Mouse (Mus musculus): ENCODE data around the gene Pcnp. TPM values are rescaled to one million over a fixed set of nuclear protein-coding genes. Genes with fewer than 3 reads are reported as not detected.
"Not testable (repeated sequence)": the region's sequence is repeated elsewhere in the genome, so short reads cannot be mapped to it uniquely, and the experiment has no call there.

Pcnp gene
- polyA plus RNA-seq, 1 experiment from 2014 or later: 151 TPM

DNA sequence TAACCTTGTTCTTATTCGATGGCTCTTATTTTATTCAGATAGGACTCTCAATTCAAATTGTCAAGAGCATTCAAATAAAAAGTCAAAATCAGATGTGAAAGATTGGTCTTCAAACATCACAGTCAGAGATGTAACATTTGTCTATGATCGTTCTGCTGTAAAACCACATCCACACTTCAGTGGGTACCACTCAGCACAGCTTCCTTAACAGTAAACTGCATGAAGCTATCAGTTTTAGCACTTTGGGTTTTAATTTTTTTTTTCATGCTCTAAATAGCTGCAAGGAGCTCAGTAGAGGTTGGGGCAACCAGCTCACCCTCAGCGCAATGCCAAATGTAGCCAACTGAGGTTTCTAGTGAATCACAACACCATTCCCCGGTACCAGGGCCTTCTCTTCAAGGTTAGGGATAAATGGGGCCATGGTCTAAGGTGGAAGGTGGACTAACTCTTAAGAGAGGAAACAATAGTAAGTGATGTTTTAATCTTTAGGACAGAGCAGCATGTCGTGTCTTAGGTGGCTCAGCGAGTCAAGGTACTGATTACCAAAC, 39.1 kb upstream of the Pcnp start:
- Histone ChIP-seq H3K9ac (ENCODE audit: low read length) (no peak overlapping the region), H3K27ac (ENCODE audit: low read length) (no peak overlapping the region), H3K4me3 (ENCODE audit: low read length) (no peak overlapping the region), H3K4me2 (ENCODE audit: low read depth, low read length) (no peak overlapping the region), H3K9me3 (replicated peaks; ENCODE audit: control insufficient read depth, low read length) (no peaks in the 10 kb centered on the region), H3K36me3 (ENCODE audit: control insufficient read depth, insufficient read depth) (no peaks in the 10 kb centered on the region), H3K27me3 (ENCODE audit: control insufficient read depth, insufficient read depth, low read length) (no peaks in the 10 kb centered on the region), H3K4me1 (ENCODE audit: control insufficient read depth, insufficient read depth, low read length) (no peaks in the 10 kb centered on the region)
- WGBS: 82% methylated on average over 6 of the region's 6 CpGs
- ATAC-seq (replicated peaks; ENCODE audit: extremely low read depth, insufficient read depth, low FRiP score): no peak

GRCm38 (mm10) chr16:56066113-56066512, 36.6 kb upstream of the Pcnp start:
- 42% methylated on average over 8 of the region's 8 CpGs for WGBS
- no peak overlapping the region for H3K4me2 ChIP-seq (ENCODE audit: low read depth, low read length)
- H3K9me3 ChIP-seq (replicated peaks; ENCODE audit: control insufficient read depth, low read length): no peaks in the 10 kb centered on the region
- no peak for ATAC-seq (replicated peaks; ENCODE audit: extremely low read depth, insufficient read depth, low FRiP score)
- no peak overlapping the region for H3K27ac ChIP-seq (ENCODE audit: low read length)
- no peak overlapping the region for H3K9ac ChIP-seq (ENCODE audit: low read length)
- H3K4me3 ChIP-seq (ENCODE audit: low read length): no peak overlapping the region
- no peaks in the 10 kb centered on the region for H3K4me1 ChIP-seq (ENCODE audit: control insufficient read depth, insufficient read depth, low read length)
- H3K36me3 ChIP-seq (ENCODE audit: control insufficient read depth, insufficient read depth): no peaks in the 10 kb centered on the region
- H3K27me3 ChIP-seq (ENCODE audit: control insufficient read depth, insufficient read depth, low read length): no peaks in the 10 kb centered on the region

- ATAC-seq (replicated peaks; ENCODE audit: extremely low read depth, insufficient read depth, low FRiP score): peak; percentile 92
- Histone ChIP-seq H3K27ac (ENCODE audit: low read length) (0 out of 2 replicates have a peak overlapping the region, but pooled peaks have one; percentile 45), H3K36me3 (ENCODE audit: control insufficient read depth, insufficient read depth) (no peaks in the 10 kb centered on the region), H3K27me3 (ENCODE audit: control insufficient read depth, insufficient read depth, low read length) (no peaks in the 10 kb centered on the region), H3K4me2 (ENCODE audit: low read depth, low read length) (peak overlapping the region; percentile 74), H3K9me3 (replicated peaks; ENCODE audit: control insufficient read depth, low read length) (no peaks in the 10 kb centered on the region), H3K9ac (ENCODE audit: low read length) (peak overlapping the region; percentile 71), H3K4me3 (ENCODE audit: low read length) (peak overlapping the region; percentile 64), H3K4me1 (ENCODE audit: control insufficient read depth, insufficient read depth, low read length) (no peaks in the 10 kb centered on the region)
- 3% methylated on average over 20 of the region's 20 CpGs for WGBS
These were observed 34.9 kb upstream of the Pcnp start for GRCm38 (mm10) chr16:56064334-56064990.

DNA sequence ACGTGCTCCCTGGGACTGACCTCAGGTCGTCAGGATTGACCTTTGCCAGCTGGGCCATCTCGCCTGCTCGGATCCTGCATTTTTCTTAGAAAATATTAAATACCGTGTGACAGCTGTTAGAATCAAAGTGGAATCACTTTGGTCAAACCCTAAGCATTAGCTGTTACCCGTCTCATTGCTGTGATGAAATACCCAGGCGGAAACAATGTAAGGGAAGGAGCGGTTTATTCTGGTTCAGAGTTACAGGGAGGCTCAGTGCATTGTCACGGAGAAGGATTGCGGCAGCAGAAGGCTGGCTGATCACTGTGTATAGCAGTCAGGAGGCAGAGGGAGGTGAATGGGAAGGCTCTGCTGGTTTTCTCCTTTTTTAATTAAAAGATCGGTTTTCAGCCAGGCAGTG, 33.4 kb upstream of the Pcnp start:
- WGBS: 71% methylated on average over 11 of the region's 11 CpGs
- Histone ChIP-seq H3K9ac (ENCODE audit: low read length) (no peak overlapping the region), H3K4me3 (ENCODE audit: low read length) (no peak overlapping the region), H3K9me3 (replicated peaks; ENCODE audit: control insufficient read depth, low read length) (no peaks in the 10 kb centered on the region), H3K4me2 (ENCODE audit: low read depth, low read length) (no peak overlapping the region), H3K27me3 (ENCODE audit: control insufficient read depth, insufficient read depth, low read length) (no peaks in the 10 kb centered on the region), H3K36me3 (ENCODE audit: control insufficient read depth, insufficient read depth) (no peaks in the 10 kb centered on the region), H3K4me1 (ENCODE audit: control insufficient read depth, insufficient read depth, low read length) (no peaks in the 10 kb centered on the region), H3K27ac (ENCODE audit: low read length) (no peak overlapping the region)
- no peak for ATAC-seq (replicated peaks; ENCODE audit: extremely low read depth, insufficient read depth, low FRiP score)

- no peak overlapping the region for H3K27ac ChIP-seq (ENCODE audit: low read length)
- no peak overlapping the region for H3K9ac ChIP-seq (ENCODE audit: low read length)
- no peak for ATAC-seq (replicated peaks; ENCODE audit: extremely low read depth, insufficient read depth, low FRiP score)
- 66% methylated on average over 7 of the region's 7 CpGs for WGBS
- no peaks in the 10 kb centered on the region for H3K27me3 ChIP-seq (ENCODE audit: control insufficient read depth, insufficient read depth, low read length)
- no peaks in the 10 kb centered on the region for H3K9me3 ChIP-seq (replicated peaks; ENCODE audit: control insufficient read depth, low read length)
- no peak overlapping the region for H3K4me2 ChIP-seq (ENCODE audit: low read depth, low read length)
- no peaks in the 10 kb centered on the region for H3K4me1 ChIP-seq (ENCODE audit: control insufficient read depth, insufficient read depth, low read length)
- H3K4me3 ChIP-seq (ENCODE audit: low read length): no peak overlapping the region
- no peaks in the 10 kb centered on the region for H3K36me3 ChIP-seq (ENCODE audit: control insufficient read depth, insufficient read depth)
These were observed 32.6 kb upstream of the Pcnp start for GRCm38 (mm10) chr16:56061995-56062594.

DNA sequence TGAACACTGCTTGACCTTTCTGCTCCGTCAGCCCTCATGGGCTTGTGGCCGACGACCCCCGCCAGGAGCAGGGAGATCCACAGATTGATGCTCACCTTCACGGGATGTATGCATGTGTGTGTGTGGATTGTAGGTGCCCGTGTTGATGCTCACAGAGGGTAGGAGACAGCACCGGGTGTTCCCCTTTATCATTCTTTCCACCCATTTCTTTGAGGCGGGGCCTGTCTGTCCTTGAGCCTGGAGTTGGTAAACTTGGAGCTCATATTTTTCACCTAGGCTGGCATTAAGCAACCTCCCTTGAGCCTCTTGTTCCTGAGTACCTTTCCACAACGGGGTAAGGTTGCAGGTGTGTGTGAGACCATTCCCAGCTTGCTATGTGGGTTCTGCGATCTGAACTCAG, 28.6 kb upstream of the Pcnp start:
- Histone ChIP-seq H3K9me3 (replicated peaks; ENCODE audit: control insufficient read depth, low read length) (no peaks in the 10 kb centered on the region), H3K4me3 (ENCODE audit: low read length) (no peak overlapping the region), H3K27ac (ENCODE audit: low read length) (no peak overlapping the region), H3K9ac (ENCODE audit: low read length) (no peak overlapping the region), H3K27me3 (ENCODE audit: control insufficient read depth, insufficient read depth, low read length) (no peaks in the 10 kb centered on the region), H3K36me3 (ENCODE audit: control insufficient read depth, insufficient read depth) (no peaks in the 10 kb centered on the region), H3K4me1 (ENCODE audit: control insufficient read depth, insufficient read depth, low read length) (no peaks in the 10 kb centered on the region), H3K4me2 (ENCODE audit: low read depth, low read length) (no peak overlapping the region)
- WGBS: 77% methylated on average over 10 of the region's 10 CpGs
- ATAC-seq (replicated peaks; ENCODE audit: extremely low read depth, insufficient read depth, low FRiP score): no peak

DNA sequence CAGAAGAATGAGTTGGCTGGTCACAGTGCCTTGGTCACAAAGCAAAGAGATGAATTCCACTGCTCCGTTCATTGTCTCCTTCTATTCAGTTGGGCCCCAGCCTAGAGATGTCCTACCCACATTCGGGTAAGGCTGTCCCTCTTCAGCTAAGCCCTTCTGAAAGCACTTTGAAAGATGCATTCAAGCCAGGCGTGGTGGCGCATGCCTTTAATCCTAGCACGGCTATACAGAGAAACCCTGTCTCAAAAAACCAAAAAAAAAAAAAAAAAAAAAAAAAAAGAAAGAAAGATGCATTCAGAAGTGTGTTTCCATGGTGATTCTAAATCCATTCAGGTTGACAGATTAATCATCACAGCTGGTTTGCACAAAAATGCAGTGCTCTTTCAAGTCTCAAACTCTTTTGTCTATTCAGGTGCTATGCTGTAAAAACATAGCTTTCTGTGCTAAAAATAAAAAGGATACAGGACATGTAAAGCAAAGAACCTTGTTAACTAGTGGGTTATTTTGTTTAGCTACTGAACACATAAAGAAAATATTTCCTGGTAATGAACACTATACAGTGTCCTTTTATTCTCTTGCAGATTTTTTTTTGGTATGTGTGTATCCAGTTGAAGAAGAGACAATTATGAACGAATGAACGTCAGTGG, 27.5 kb upstream of the Pcnp start:
- Histone ChIP-seq H3K9ac (ENCODE audit: low read length) (no peak overlapping the region), H3K27ac (ENCODE audit: low read length) (no peak overlapping the region), H3K9me3 (replicated peaks; ENCODE audit: control insufficient read depth, low read length) (no peaks in the 10 kb centered on the region), H3K36me3 (ENCODE audit: control insufficient read depth, insufficient read depth) (no peaks in the 10 kb centered on the region), H3K4me2 (ENCODE audit: low read depth, low read length) (no peak overlapping the region), H3K4me3 (ENCODE audit: low read length) (no peak overlapping the region), H3K4me1 (ENCODE audit: control insufficient read depth, insufficient read depth, low read length) (no peaks in the 10 kb centered on the region), H3K27me3 (ENCODE audit: control insufficient read depth, insufficient read depth, low read length) (no peaks in the 10 kb centered on the region)
- WGBS: 72% methylated on average over 7 of the region's 7 CpGs
- ATAC-seq (replicated peaks; ENCODE audit: extremely low read depth, insufficient read depth, low FRiP score): no peak

GRCm38 (mm10) chr16:56055911-56056310, 26.4 kb upstream of the Pcnp start:
- H3K9ac ChIP-seq (ENCODE audit: low read length): no peak overlapping the region
- no peaks in the 10 kb centered on the region for H3K9me3 ChIP-seq (replicated peaks; ENCODE audit: control insufficient read depth, low read length)
- no peaks in the 10 kb centered on the region for H3K36me3 ChIP-seq (ENCODE audit: control insufficient read depth, insufficient read depth)
- no peak overlapping the region for H3K4me2 ChIP-seq (ENCODE audit: low read depth, low read length)
- H3K4me3 ChIP-seq (ENCODE audit: low read length): no peak overlapping the region
- no peak for ATAC-seq (replicated peaks; ENCODE audit: extremely low read depth, insufficient read depth, low FRiP score)
- no peaks in the 10 kb centered on the region for H3K4me1 ChIP-seq (ENCODE audit: control insufficient read depth, insufficient read depth, low read length)
- 84% methylated on average over 3 of the region's 3 CpGs for WGBS
- no peak overlapping the region for H3K27ac ChIP-seq (ENCODE audit: low read length)
- no peaks in the 10 kb centered on the region for H3K27me3 ChIP-seq (ENCODE audit: control insufficient read depth, insufficient read depth, low read length)

DNA sequence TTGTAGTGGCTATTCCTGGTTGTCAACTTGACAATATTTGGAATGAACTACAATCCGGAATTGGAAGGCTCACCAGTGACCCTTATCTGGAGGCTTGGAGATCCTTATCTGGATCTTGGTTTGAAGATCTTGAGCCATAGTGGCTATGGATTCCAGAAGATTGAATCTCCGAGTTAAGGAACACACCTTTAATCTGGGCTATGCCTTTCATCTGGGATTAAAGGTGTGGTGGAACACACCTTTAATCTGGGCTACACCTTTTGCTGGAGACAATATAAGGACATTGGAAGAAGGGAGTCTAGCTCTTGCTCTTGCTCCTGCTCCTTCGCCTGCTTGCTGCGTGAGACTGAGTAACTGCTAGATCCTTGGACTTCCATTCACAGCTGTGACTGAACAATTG, 18.5 kb upstream of the Pcnp start, which contains the start of gene Senp7:
Gene Senp7, plus strand, starts transcription at position 301 of the 400 bp plus-strand sequence.
- not testable (repeated sequence) for H3K9ac ChIP-seq (ENCODE audit: low read length); H3K9me3 ChIP-seq (replicated peaks; ENCODE audit: control insufficient read depth, low read length); H3K4me1 ChIP-seq (ENCODE audit: control insufficient read depth, insufficient read depth, low read length); H3K36me3 ChIP-seq (ENCODE audit: control insufficient read depth, insufficient read depth); ATAC-seq (replicated peaks; ENCODE audit: extremely low read depth, insufficient read depth, low FRiP score); H3K4me2 ChIP-seq (ENCODE audit: low read depth, low read length); H3K4me3 ChIP-seq (ENCODE audit: low read length); H3K27ac ChIP-seq (ENCODE audit: low read length); H3K27me3 ChIP-seq (ENCODE audit: control insufficient read depth, insufficient read depth, low read length)
- WGBS: no CpG with 5 or more reads among the region's 4 CpGs
